Mouse (Mus musculus) CH12.LX (cell line): ENCODE measurements around the gene Hvcn1. TPM values are rescaled to one million over a fixed set of nuclear protein-coding genes. Genes with fewer than 3 reads are reported as not detected.

Experiments used
- DNase-seq: peaks from one replicate; pipeline ENCODE4 v3.0.0-alpha.2; 2013; ENCODE audit errors: extremely low read depth
- H3K27ac ChIP-seq: 2 replicates; pipeline ENCODE4 v1.5.1; 2012; ENCODE audit warnings: low read depth, mild to moderate bottlenecking, control low read depth, moderate library complexity; ENCODE audit not compliant: insufficient read depth
- H3K27me3 ChIP-seq: replicated peaks from 2 replicates; pipeline ENCODE3; 2012; ENCODE audit warnings: inconsistent platforms
- H3K36me3 ChIP-seq, 2 experiments: replicated peaks in 1 of 2; 2 replicates each; pipeline versions ENCODE3 to v1.6.1; 2012; ENCODE audit warnings: inconsistent platforms in 1 of 2, low read length in 1 of 2, mild to moderate bottlenecking in 1 of 2, mixed read lengths in 1 of 2, moderate library complexity in 1 of 2; ENCODE audit not compliant: control insufficient read depth in 1 of 2, insufficient read depth in 1 of 2
- H3K4me1 ChIP-seq, 2 experiments: 2 replicates each; pipeline ENCODE4 v1.6.1; 2012; ENCODE audit warnings: inconsistent platforms in 1 of 2, moderate library complexity in 1 of 2; ENCODE audit not compliant: insufficient read depth in 2 of 2, control insufficient read depth in 1 of 2
- H3K4me2 ChIP-seq: 2 replicates; pipeline ENCODE4 v1.6.1; 2012; ENCODE audit warnings: low read depth, mild to moderate bottlenecking, control low read depth; ENCODE audit not compliant: poor library complexity, insufficient read depth, severe bottlenecking
- H3K4me3 ChIP-seq, 3 experiments: fragments of 150-350 bp in 1 of 3; sonication (generic) in 1 of 3; replicated peaks in 1 of 3; 2 replicates each; pipeline versions ENCODE3 to v1.5.1; 2011 to 2012; ENCODE audit warnings: low read depth in 2 of 3, low read length in 2 of 3, mild to moderate bottlenecking in 2 of 3, moderate library complexity in 2 of 3, control low read depth in 1 of 3, improper control_type of control experiment in 1 of 3, inconsistent platforms in 1 of 3, mixed read lengths in 1 of 3; ENCODE audit not compliant: poor library complexity in 1 of 3
- H3K79me2 ChIP-seq: replicated peaks from 2 replicates; pipeline ENCODE4 v1.6.1; 2012; ENCODE audit warnings: mild to moderate bottlenecking, moderate library complexity; ENCODE audit not compliant: control insufficient read depth, poor library complexity, insufficient read depth, severe bottlenecking; ENCODE audit errors: extremely low read depth
- H3K9ac ChIP-seq: 2 replicates; pipeline ENCODE4 v1.6.1; 2012; ENCODE audit warnings: low read depth, mild to moderate bottlenecking, control low read depth, moderate library complexity; ENCODE audit not compliant: insufficient read depth
- H3K9me3 ChIP-seq: replicated peaks from 2 replicates; pipeline ENCODE3; 2012; ENCODE audit warnings: low read length, inconsistent platforms, mixed read lengths
- CTCF ChIP-seq, 2 experiments: IDR thresholded peaks in 1 of 2; conservative IDR thresholded peaks in 1 of 2; 2 replicates each; pipeline ENCODE4 v1.5.1; 2011 to 2012; ENCODE audit warnings: low read depth in 2 of 2, low read length in 2 of 2, improper control_type of control experiment in 1 of 2, inconsistent platforms in 1 of 2, mild to moderate bottlenecking in 1 of 2, moderate library complexity in 1 of 2
- E2F4 ChIP-seq: IDR thresholded peaks from 2 replicates; pipeline ENCODE4 v1.6.1; 2011; ENCODE audit warnings: low read depth, low read length, improper control_type of control experiment; ENCODE audit not compliant: insufficient replicate concordance
- ETS1 ChIP-seq: conservative IDR thresholded peaks from 2 replicates; pipeline ENCODE4 v1.6.1; 2012; ENCODE audit warnings: low read depth, mild to moderate bottlenecking, inconsistent platforms, low read length, improper control_type of control experiment, moderate library complexity
- JUND ChIP-seq: conservative IDR thresholded peaks from 2 replicates; pipeline ENCODE4 v1.6.1; 2011; ENCODE audit warnings: low read depth, low read length, improper control_type of control experiment
- MEF2A ChIP-seq: IDR thresholded peaks from 2 replicates; pipeline ENCODE4 v1.6.1; 2014; ENCODE audit warnings: low read depth, mild to moderate bottlenecking, inconsistent platforms, low read length, improper control_type of control experiment, borderline replicate concordance
- MXI1 ChIP-seq: IDR thresholded peaks from 2 replicates; pipeline ENCODE4 v1.6.1; 2011; ENCODE audit warnings: mild to moderate bottlenecking, low read depth, low read length, improper control_type of control experiment
- POLR2A ChIP-seq: IDR thresholded peaks from 2 replicates; pipeline ENCODE4 v1.6.1; 2011; ENCODE audit warnings: low read depth, mild to moderate bottlenecking, improper control_type of control experiment, low read length
- SIN3A ChIP-seq: IDR thresholded peaks from 2 replicates; pipeline ENCODE4 v1.6.1; 2012; ENCODE audit warnings: low read length, improper control_type of control experiment, inconsistent platforms
- SMC3 ChIP-seq: IDR thresholded peaks from 2 replicates; pipeline ENCODE4 v1.6.1; 2011; ENCODE audit warnings: low read depth, low read length, improper control_type of control experiment
- TCF12 ChIP-seq: IDR thresholded peaks from 2 replicates; pipeline ENCODE4 v1.6.1; 2014; ENCODE audit warnings: low read depth, mild to moderate bottlenecking, inconsistent platforms, low read length, improper control_type of control experiment
- UBTF ChIP-seq: IDR thresholded peaks from 2 replicates; pipeline ENCODE4 v1.6.1; 2012; ENCODE audit warnings: low read depth, mild to moderate bottlenecking, inconsistent platforms, low read length, improper control_type of control experiment, moderate library complexity
- USF2 ChIP-seq: conservative IDR thresholded peaks from 2 replicates; pipeline ENCODE4 v1.6.1; 2011; ENCODE audit warnings: low read depth, low read length, improper control_type of control experiment
- ZC3H11A ChIP-seq: IDR thresholded peaks from 2 replicates; pipeline ENCODE4 v1.6.1; 2012; ENCODE audit warnings: low read depth, mild to moderate bottlenecking, inconsistent platforms, low read length, improper control_type of control experiment
- ZKSCAN1 ChIP-seq: IDR thresholded peaks from 2 replicates; pipeline ENCODE4 v1.6.1; 2012; ENCODE audit warnings: low read depth, inconsistent platforms, low read length, improper control_type of control experiment, borderline replicate concordance
- ZNF384 ChIP-seq: IDR thresholded peaks from 2 replicates; pipeline ENCODE4 v1.6.1; 2012; ENCODE audit warnings: low read depth, low read length, improper control_type of control experiment, inconsistent platforms
- dilution Hi-C: fragments of 300-500 bp; cut with MboI; formaldehyde crosslinking; loops from 2 replicates; pipeline ENCODE4 v1.14.3; 2020; ENCODE audit warnings: low sequenced_read_pairs; ENCODE audit not compliant: extremely low pct_unique_long_range_greater_than_20kb, extremely low pct_ligation_motif_present
- in situ Hi-C: fragments of 300-500 bp; cut with MboI; formaldehyde crosslinking; loops from 3 replicates; pipeline ENCODE4 v1.14.3; 2019; ENCODE audit warnings: low sequenced_read_pairs, low pct_ligation_motif_present, low pct_unique_long_range_greater_than_20kb, mixed read lengths
- polyA plus RNA-seq: library from polyadenylated mRNA; unstranded; fragments of >175 nt; gene quantifications from 2 replicates; pipeline ENCODE4 v1.2.1, GENCODE M21; 2012; ENCODE audit warnings: low read depth; ENCODE audit not compliant: insufficient read length
- total RNA-seq, 2 experiments: library from RNA; depleted of rRNA; stranded (reverse); fragments of 300-350 nt in 1 of 2; fragments of >200 nt in 1 of 2; gene quantifications; 2 replicates each; pipeline ENCODE4 v1.2.3; 2012 to 2014

Gene Hvcn1
- total and polyA plus RNA-seq, 3 experiments, result 143 to 159 (median 156) TPM

- TF ChIP-seq JUND (no peak), UBTF (no peak), SMC3 (no peak), MXI1 (no peak), MEF2A (no peak), ZKSCAN1 (no peak), ZNF384 (no peak), SIN3A (no peak)
- Histone ChIP-seq H3K27me3 (no peaks in the 10 kb centered on the region), H3K36me3 (no peaks in the 10 kb centered on the region), H3K4me1 (peaks cover 7 to 34% of the 10 kb centered on the region in 2 experiments), H3K27ac (no peak overlapping the region), H3K4me2 (no peak overlapping the region), H3K4me3 (no peak overlapping the region), H3K9me3 (peaks cover 11% of the 10 kb centered on the region), H3K79me2 (no peaks in the 10 kb centered on the region), H3K9ac (no peak overlapping the region)
- no peak for DNase-seq
- in situ Hi-C loops, result loop anchor here (5.0 kb wide), 1 partner anchor 57 kb away; no protein-coding TSS in a partner anchor
- dilution Hi-C loops, result no loop called here
These were observed 17.5 kb upstream of the Hvcn1 start for GRCm38 (mm10) chr5:122189115-122189514.

GRCm38 (mm10) chr5:122190465-122190864, 16.1 kb upstream of the Hvcn1 start:
- Histone ChIP-seq H3K27ac (no peak overlapping the region), H3K4me2 (no peak overlapping the region), H3K36me3 (no peaks in the 10 kb centered on the region), H3K4me3 (no peak overlapping the region), H3K9ac (no peak overlapping the region), H3K9me3 (peaks cover under 1% of the 10 kb centered on the region), H3K79me2 (no peaks in the 10 kb centered on the region), H3K4me1 (peaks cover 7 to 30% of the 10 kb centered on the region in 2 experiments), H3K27me3 (no peaks in the 10 kb centered on the region)
- dilution Hi-C loops, result no loop called here
- no peak for TF ChIP-seq CTCF (conservative IDR thresholded peaks at IDR 0.05 in 1 of 2, IDR thresholded peaks at IDR 0.05 in 1 of 2; ENCODE audit: low read depth in 2 of 2, low read length in 2 of 2)
- no peak for TF ChIP-seq ZC3H11A
- no peak for TF ChIP-seq POLR2A
- no peak for TF ChIP-seq USF2
- TF ChIP-seq ETS1, result no peak
- no peak for TF ChIP-seq UBTF
- no peak for TF ChIP-seq TCF12
- TF ChIP-seq E2F4, result no peak
- in situ Hi-C loops, result no loop called here
- no peak for DNase-seq
